Mouse (Mus musculus) limb, embryonic 11.5 days (tissue): ENCODE results near the gene Jak2. TPM values are rescaled to one million over a fixed set of nuclear protein-coding genes. Genes with fewer than 3 reads are reported as not detected.

Experiments
- ATAC-seq: fragments of 200-750 bp; cut with Nextera tagmentation; 2 replicates; pipeline ENCODE4 v1.8.0; 2017; ENCODE audit warnings: low read depth; ENCODE audit not compliant: insufficient number of reproducible peaks, low FRiP score, low TSS enrichment
- DNase-seq: peaks from one replicate; pipeline ENCODE4 v3.0.0-alpha.2; 2015; ENCODE audit warnings: low spot score
- H3K27ac ChIP-seq: fragments of 300-500 bp; sonication (generic); replicated peaks from 2 replicates; pipeline ENCODE4 v1.5.1; 2014; ENCODE audit warnings: low read depth, mild to moderate bottlenecking, low read length
- H3K27me3 ChIP-seq: fragments of 300-500 bp; sonication (generic); 2 replicates; pipeline ENCODE4 v1.6.1; 2014; ENCODE audit warnings: mild to moderate bottlenecking, low read length, mixed read lengths; ENCODE audit not compliant: control insufficient read depth, insufficient read depth
- H3K36me3 ChIP-seq: fragments of 300-500 bp; sonication (generic); 2 replicates; pipeline ENCODE4 v1.6.1; 2014; ENCODE audit warnings: mild to moderate bottlenecking, low read length, moderate library complexity, mixed read lengths; ENCODE audit not compliant: control insufficient read depth, insufficient read depth
- H3K4me1 ChIP-seq: fragments of 300-500 bp; sonication (generic); 2 replicates; pipeline ENCODE4 v1.6.1; 2014; ENCODE audit warnings: low read length, mixed read lengths; ENCODE audit not compliant: control insufficient read depth, insufficient read depth
- H3K4me2 ChIP-seq: fragments of 300-500 bp; sonication (generic); 2 replicates; pipeline ENCODE4 v1.6.1; 2014; ENCODE audit warnings: low read depth, mild to moderate bottlenecking, moderate library complexity; ENCODE audit not compliant: severe bottlenecking
- H3K4me3 ChIP-seq: fragments of 300-500 bp; sonication (generic); 2 replicates; pipeline ENCODE4 v1.5.1; 2014; ENCODE audit warnings: low read depth, low read length
- H3K9ac ChIP-seq: fragments of 300-500 bp; sonication (generic); 2 replicates; pipeline ENCODE4 v1.6.1; 2014; ENCODE audit warnings: mild to moderate bottlenecking, low read length
- H3K9me3 ChIP-seq: fragments of 300-500 bp; sonication (generic); 2 replicates; pipeline ENCODE4 v1.6.1; 2016; ENCODE audit warnings: low read length; ENCODE audit not compliant: control insufficient read depth
- WGBS: fragments of 180-500 bp; shearing (Covaris S2); extraction: QIAGEN DNeasy Blood & Tissue Kit; methylation state at CpG from one replicate; pipeline ENCODE4 v1.1.7; 2014; 5-methylcytosine and 5-hydroxymethylcytosine counted together
- polyA plus RNA-seq: library from polyadenylated mRNA; unstranded; fragments of >200 nt; fragmentation: Nextera tagmentation; extraction: Ambion mirVana; gene quantifications from 2 replicates; pipeline ENCODE4 v1.2.1, GENCODE M21; 2014

Gene Jak2
- polyA plus RNA-seq, 1 experiment from 2014 or later, result 11.4 TPM

GRCm38 (mm10) chr19:29350991-29351390 lies 99.4 kb downstream of the Jak2 start:
- DNase-seq (no peak), ATAC-seq (no peak)
- WGBS, result 64% methylated on average over 5 of the region's 5 CpGs
- Histone ChIP-seq H3K27me3 (no peaks in the 10 kb centered on the region), H3K4me3 (no peak overlapping the region), H3K9ac (no peak overlapping the region), H3K27ac (no peak overlapping the region), H3K9me3 (no peaks in the 10 kb centered on the region), H3K4me1 (no peaks in the 10 kb centered on the region), H3K4me2 (no peak overlapping the region), H3K36me3 (no peaks in the 10 kb centered on the region)

GRCm38 (mm10) chr19:29354895-29355877 lies 103.6 kb downstream of the Jak2 start:
- no peak overlapping the region for H3K27ac ChIP-seq
- H3K4me2 ChIP-seq, result peak overlapping the region; percentile 54
- no peaks in the 10 kb centered on the region for H3K9me3 ChIP-seq
- 0 out of 2 replicates have a peak overlapping the region, but pooled peaks have one; percentile 43 for H3K9ac ChIP-seq
- no peaks in the 10 kb centered on the region for H3K27me3 ChIP-seq
- no peaks in the 10 kb centered on the region for H3K36me3 ChIP-seq
- no peaks in the 10 kb centered on the region for H3K4me1 ChIP-seq
- DNase-seq (peak; percentile 94), ATAC-seq (peak; percentile 68)
- H3K4me3 ChIP-seq, result peak overlapping the region; percentile 1
- 6% methylated on average over 20 of the region's 20 CpGs for WGBS

GRCm38 (mm10) chr19:29356281-29356680 lies 104.7 kb downstream of the Jak2 start:
- Histone ChIP-seq H3K4me1 (no peaks in the 10 kb centered on the region), H3K27me3 (no peaks in the 10 kb centered on the region), H3K9ac (no peak overlapping the region), H3K9me3 (no peaks in the 10 kb centered on the region), H3K4me3 (no peak overlapping the region), H3K36me3 (no peaks in the 10 kb centered on the region), H3K4me2 (no peak overlapping the region), H3K27ac (no peak overlapping the region)
- DNase-seq (no peak), ATAC-seq (no peak)
- WGBS, result 82% methylated on average over 11 of the region's 11 CpGs

GRCm38 (mm10) chr19:29360251-29360650 lies 108.6 kb downstream of the Jak2 start:
- 76% methylated on average over 5 of the region's 5 CpGs for WGBS
- Histone ChIP-seq H3K4me1 (no peaks in the 10 kb centered on the region), H3K9ac (no peak overlapping the region), H3K4me2 (no peak overlapping the region), H3K4me3 (no peak overlapping the region), H3K27ac (no peak overlapping the region), H3K9me3 (no peaks in the 10 kb centered on the region), H3K36me3 (no peaks in the 10 kb centered on the region), H3K27me3 (no peaks in the 10 kb centered on the region)
- ATAC-seq, result no peak
- DNase-seq, result no peak

GRCm38 (mm10) chr19:29361468-29362130 lies 110.0 kb downstream of the Jak2 start:
- H3K36me3 ChIP-seq, result no peaks in the 10 kb centered on the region
- H3K27ac ChIP-seq, result no peak overlapping the region
- no peaks in the 10 kb centered on the region for H3K9me3 ChIP-seq
- peak; percentile 96 for ATAC-seq
- peak overlapping the region; percentile 54 for H3K4me3 ChIP-seq
- peak overlapping the region; percentile 82 for H3K4me2 ChIP-seq
- peak overlapping the region; percentile 61 for H3K9ac ChIP-seq
- H3K4me1 ChIP-seq, result no peaks in the 10 kb centered on the region
- WGBS, result 3% methylated on average over 33 of the region's 33 CpGs
- no peaks in the 10 kb centered on the region for H3K27me3 ChIP-seq
- peak; percentile 82 for DNase-seq

GRCm38 (mm10) chr19:29362173-29362930 lies 110.7 kb downstream of the Jak2 start:
- Histone ChIP-seq H3K4me1 (no peaks in the 10 kb centered on the region), H3K4me2 (peak overlapping the region; percentile 82), H3K27ac (no peak overlapping the region), H3K27me3 (no peaks in the 10 kb centered on the region), H3K36me3 (no peaks in the 10 kb centered on the region), H3K9ac (0 out of 2 replicates have a peak overlapping the region, but pooled peaks have one; percentile 9), H3K4me3 (peak overlapping the region; percentile 54), H3K9me3 (no peaks in the 10 kb centered on the region)
- DNase-seq, result no peak
- 48% methylated on average over 13 of the region's 13 CpGs for WGBS
- ATAC-seq, result no peak
